Mouse (Mus musculus): Measurements from ENCODE around the gene Cd209a. TPM values are rescaled to one million over a fixed set of nuclear protein-coding genes. Genes with fewer than 3 reads are reported as not detected.

The Cd209a gene
- polyA plus RNA-seq, 1 experiment from 2014 or later, result not detected

- 88% methylated on average over 12 of the region's 12 CpGs for WGBS
- Histone ChIP-seq H3K27ac (ENCODE audit: low read depth, low read length) (no peak overlapping the region), H3K9ac (replicated peaks; ENCODE audit: low read depth, low read length) (no peak overlapping the region), H3K4me1 (ENCODE audit: control insufficient read depth, insufficient read depth, low read length) (no peaks in the 10 kb centered on the region), H3K4me2 (ENCODE audit: low read depth, low read length) (no peak overlapping the region), H3K36me3 (ENCODE audit: control insufficient read depth, insufficient read depth, low read length) (no peaks in the 10 kb centered on the region), H3K4me3 (ENCODE audit: low read depth, low read length) (no peak overlapping the region), H3K27me3 (ENCODE audit: control insufficient read depth, insufficient read depth, low read length) (no peaks in the 10 kb centered on the region), H3K9me3 (ENCODE audit: control insufficient read depth, low read length) (no peaks in the 10 kb centered on the region)
- ATAC-seq (ENCODE audit: low read depth), result no peak
Measured at GRCm38 (mm10) chr8:3717321-3717954, 31.3 kb downstream of the Cd209a start.

GRCm38 (mm10) chr8:3711646-3712045 is 37.1 kb downstream of the Cd209a start:
- no peaks in the 10 kb centered on the region for H3K27me3 ChIP-seq (ENCODE audit: control insufficient read depth, insufficient read depth, low read length)
- no peak overlapping the region for H3K9ac ChIP-seq (replicated peaks; ENCODE audit: low read depth, low read length)
- no peaks in the 10 kb centered on the region for H3K36me3 ChIP-seq (ENCODE audit: control insufficient read depth, insufficient read depth, low read length)
- H3K4me2 ChIP-seq (ENCODE audit: low read depth, low read length), result no peak overlapping the region
- H3K9me3 ChIP-seq (ENCODE audit: control insufficient read depth, low read length), result no peaks in the 10 kb centered on the region
- no peak overlapping the region for H3K4me3 ChIP-seq (ENCODE audit: low read depth, low read length)
- H3K27ac ChIP-seq (ENCODE audit: low read depth, low read length), result no peak overlapping the region
- no peaks in the 10 kb centered on the region for H3K4me1 ChIP-seq (ENCODE audit: control insufficient read depth, insufficient read depth, low read length)
- no peak for ATAC-seq (ENCODE audit: low read depth)
- WGBS, result 79% methylated on average over 2 of the region's 2 CpGs

GRCm38 (mm10) chr8:3710312-3710711 is 38.5 kb downstream of the Cd209a start:
- no peaks in the 10 kb centered on the region for H3K27me3 ChIP-seq (ENCODE audit: control insufficient read depth, insufficient read depth, low read length)
- 86% methylated on average over 3 of the region's 3 CpGs for WGBS
- H3K27ac ChIP-seq (ENCODE audit: low read depth, low read length), result no peak overlapping the region
- no peaks in the 10 kb centered on the region for H3K9me3 ChIP-seq (ENCODE audit: control insufficient read depth, low read length)
- no peak overlapping the region for H3K9ac ChIP-seq (replicated peaks; ENCODE audit: low read depth, low read length)
- no peak overlapping the region for H3K4me2 ChIP-seq (ENCODE audit: low read depth, low read length)
- H3K4me1 ChIP-seq (ENCODE audit: control insufficient read depth, insufficient read depth, low read length), result no peaks in the 10 kb centered on the region
- no peak for ATAC-seq (ENCODE audit: low read depth)
- H3K36me3 ChIP-seq (ENCODE audit: control insufficient read depth, insufficient read depth, low read length), result no peaks in the 10 kb centered on the region
- H3K4me3 ChIP-seq (ENCODE audit: low read depth, low read length), result no peak overlapping the region

GRCm38 (mm10) chr8:3707611-3708010 is 41.2 kb downstream of the Cd209a start:
- Histone ChIP-seq H3K9me3 (ENCODE audit: control insufficient read depth, low read length) (no peaks in the 10 kb centered on the region), H3K27ac (ENCODE audit: low read depth, low read length) (no peak overlapping the region), H3K36me3 (ENCODE audit: control insufficient read depth, insufficient read depth, low read length) (no peaks in the 10 kb centered on the region), H3K9ac (replicated peaks; ENCODE audit: low read depth, low read length) (no peak overlapping the region), H3K27me3 (ENCODE audit: control insufficient read depth, insufficient read depth, low read length) (no peaks in the 10 kb centered on the region), H3K4me1 (ENCODE audit: control insufficient read depth, insufficient read depth, low read length) (no peaks in the 10 kb centered on the region), H3K4me3 (ENCODE audit: low read depth, low read length) (no peak overlapping the region), H3K4me2 (ENCODE audit: low read depth, low read length) (no peak overlapping the region)
- no peak for ATAC-seq (ENCODE audit: low read depth)
- WGBS, result 72% methylated on average over 7 of the region's 7 CpGs

- Histone ChIP-seq H3K27me3 (ENCODE audit: control insufficient read depth, insufficient read depth, low read length) (no peaks in the 10 kb centered on the region), H3K4me1 (ENCODE audit: control insufficient read depth, insufficient read depth, low read length) (no peaks in the 10 kb centered on the region), H3K9ac (replicated peaks; ENCODE audit: low read depth, low read length) (no peak overlapping the region), H3K4me2 (ENCODE audit: low read depth, low read length) (no peak overlapping the region), H3K4me3 (ENCODE audit: low read depth, low read length) (no peak overlapping the region), H3K9me3 (ENCODE audit: control insufficient read depth, low read length) (no peaks in the 10 kb centered on the region), H3K36me3 (ENCODE audit: control insufficient read depth, insufficient read depth, low read length) (no peaks in the 10 kb centered on the region), H3K27ac (ENCODE audit: low read depth, low read length) (no peak overlapping the region)
- no peak for ATAC-seq (ENCODE audit: low read depth)
- WGBS, result 68% methylated on average over 4 of the region's 4 CpGs
Measured at GRCm38 (mm10) chr8:3705711-3706110, 43.1 kb downstream of the Cd209a start.

DNA sequence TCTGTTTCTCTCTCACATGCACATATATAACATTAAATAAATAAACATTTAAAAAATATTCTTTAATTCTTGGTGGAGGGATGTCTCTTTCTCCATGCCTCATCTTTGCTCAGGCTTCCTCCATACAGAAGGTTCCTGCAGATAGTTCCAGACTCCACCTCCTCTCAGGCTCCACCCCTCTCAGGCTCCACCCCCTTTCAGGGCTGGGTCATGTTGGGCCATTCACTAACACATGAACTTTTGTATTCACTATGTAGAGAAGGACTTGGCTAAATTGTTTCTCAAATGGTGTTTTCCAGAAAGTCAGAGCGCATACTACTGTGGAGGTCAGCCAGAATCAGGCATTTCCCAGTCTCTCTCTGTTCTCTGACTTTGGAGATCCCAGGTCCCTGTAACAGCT is 47.3 kb downstream of the Cd209a start:
- H3K36me3 ChIP-seq (ENCODE audit: control insufficient read depth, insufficient read depth, low read length), result no peaks in the 10 kb centered on the region
- 91% methylated on average over 1 of the region's 1 CpGs for WGBS
- no peaks in the 10 kb centered on the region for H3K9me3 ChIP-seq (ENCODE audit: control insufficient read depth, low read length)
- no peaks in the 10 kb centered on the region for H3K4me1 ChIP-seq (ENCODE audit: control insufficient read depth, insufficient read depth, low read length)
- H3K4me3 ChIP-seq (ENCODE audit: low read depth, low read length), result no peak overlapping the region
- H3K27me3 ChIP-seq (ENCODE audit: control insufficient read depth, insufficient read depth, low read length), result no peaks in the 10 kb centered on the region
- no peak for ATAC-seq (ENCODE audit: low read depth)
- H3K9ac ChIP-seq (replicated peaks; ENCODE audit: low read depth, low read length), result no peak overlapping the region
- H3K27ac ChIP-seq (ENCODE audit: low read depth, low read length), result no peak overlapping the region
- H3K4me2 ChIP-seq (ENCODE audit: low read depth, low read length), result no peak overlapping the region

- ATAC-seq (ENCODE audit: low read depth), result no peak
- 88% methylated on average over 3 of the region's 3 CpGs for WGBS
- no peaks in the 10 kb centered on the region for H3K36me3 ChIP-seq (ENCODE audit: control insufficient read depth, insufficient read depth, low read length)
Measured at GRCm38 (mm10) chr8:3694121-3694520, 54.7 kb downstream of the Cd209a start, which contains the start of gene Fcer2a. Fcer2a (minus strand) TSS chr8:3694175.

More at GRCm38 (mm10) chr8:3694121-3694520, 54.7 kb downstream of the Cd209a start, which contains the start of gene Fcer2a:
- no peak within 1 kb of the TSS for H3K9ac ChIP-seq (replicated peaks; ENCODE audit: low read depth, low read length)
- H3K4me3 ChIP-seq (ENCODE audit: low read depth, low read length), result no peak within 1 kb of the TSS
- no peaks in the 10 kb centered on the region for H3K9me3 ChIP-seq (ENCODE audit: control insufficient read depth, low read length)
- no peak within 1 kb of the TSS for H3K27ac ChIP-seq (ENCODE audit: low read depth, low read length)
- H3K4me2 ChIP-seq (ENCODE audit: low read depth, low read length), result no peak within 1 kb of the TSS
- no peaks in the 10 kb centered on the region for H3K4me1 ChIP-seq (ENCODE audit: control insufficient read depth, insufficient read depth, low read length)
- no peaks in the 10 kb centered on the region for H3K27me3 ChIP-seq (ENCODE audit: control insufficient read depth, insufficient read depth, low read length)

Small RNA genes lying within 50 kb of the gene (microRNA-seq; reads per million reads assigned to microRNA genes)
- not detected for gene Gm24934

Other genes starting within 250 kb of the Cd209a start
- 64.9 and 86.5 TPM in 2 replicates for gene Mcoln1, start 248.5 kb downstream of the Cd209a start, polyA plus RNA-seq (2014; fragmentation: Nextera tagmentation; extraction: Ambion mirVana)
- 33.5 and 38.0 TPM in 2 replicates for gene Pnpla6, start 233.6 kb downstream of the Cd209a start, polyA plus RNA-seq (2014; fragmentation: Nextera tagmentation; extraction: Ambion mirVana)
- 0.60 TPM in 1 of 2 replicates, not detected in the other for gene C330021F23Rik, start 181.0 kb downstream of the Cd209a start, polyA plus RNA-seq (2014; fragmentation: Nextera tagmentation; extraction: Ambion mirVana)
- gene Camsap3, start 161.7 kb downstream of the Cd209a start, polyA plus RNA-seq (2014; fragmentation: Nextera tagmentation; extraction: Ambion mirVana), result 51.3 and 52.9 TPM in 2 replicates
- gene Xab2, start 127.7 kb downstream of the Cd209a start, polyA plus RNA-seq (2014; fragmentation: Nextera tagmentation; extraction: Ambion mirVana), result 48.0 and 48.5 TPM in 2 replicates
- 81.2 and 89.1 TPM in 2 replicates for gene Pet100, start 127.4 kb downstream of the Cd209a start, polyA plus RNA-seq (2014; fragmentation: Nextera tagmentation; extraction: Ambion mirVana)
- gene Pcp2, start 123.4 kb downstream of the Cd209a start, polyA plus RNA-seq (2014; fragmentation: Nextera tagmentation; extraction: Ambion mirVana), result 0.18 and 0.29 TPM in 2 replicates
- gene Stxbp2, start 118.0 kb downstream of the Cd209a start, polyA plus RNA-seq (2014; fragmentation: Nextera tagmentation; extraction: Ambion mirVana), result 33.7 and 40.4 TPM in 2 replicates
- gene Retn, start 93.2 kb downstream of the Cd209a start, polyA plus RNA-seq (2014; fragmentation: Nextera tagmentation; extraction: Ambion mirVana), result 0.54 and 0.63 TPM in 2 replicates
- 0.27 TPM in 1 of 2 replicates, not detected in the other for gene Mcemp1, start 83.2 kb downstream of the Cd209a start, polyA plus RNA-seq (2014; fragmentation: Nextera tagmentation; extraction: Ambion mirVana)
- 14.2 and 27.6 TPM in 2 replicates for gene Fcor, start 76.6 kb downstream of the Cd209a start, polyA plus RNA-seq (2014; fragmentation: Nextera tagmentation; extraction: Ambion mirVana)
- 41.4 and 48.4 TPM in 2 replicates for gene Trappc5, start 72.7 kb downstream of the Cd209a start, polyA plus RNA-seq (2014; fragmentation: Nextera tagmentation; extraction: Ambion mirVana)
- gene Fcer2a, start 54.8 kb downstream of the Cd209a start, polyA plus RNA-seq (2014; fragmentation: Nextera tagmentation; extraction: Ambion mirVana), result 0.15 and 0.28 TPM in 2 replicates
- not detected in 2 replicates for gene Clec4g, start 28.3 kb downstream of the Cd209a start, polyA plus RNA-seq (2014; fragmentation: Nextera tagmentation; extraction: Ambion mirVana)
- not detected in 2 replicates for gene Cd209e, start 105.3 kb upstream of the Cd209a start, polyA plus RNA-seq (2014; fragmentation: Nextera tagmentation; extraction: Ambion mirVana)
- gene Cd209d, start 129.6 kb upstream of the Cd209a start, polyA plus RNA-seq (2014; fragmentation: Nextera tagmentation; extraction: Ambion mirVana), result not detected in 2 replicates
- gene Cd209b, start 177.9 kb upstream of the Cd209a start, polyA plus RNA-seq (2014; fragmentation: Nextera tagmentation; extraction: Ambion mirVana), result not detected in 2 replicates
- 0.64 and 0.88 TPM in 2 replicates for gene Cd209c, start 205.8 kb upstream of the Cd209a start, polyA plus RNA-seq (2014; fragmentation: Nextera tagmentation; extraction: Ambion mirVana)